Mouse (Mus musculus): Measurements from ENCODE around the gene Ccnyl1. TPM values are rescaled to one million over a fixed set of nuclear protein-coding genes. Genes with fewer than 3 reads are reported as not detected.

Ccnyl1 gene
- 34.4 and 38.5 TPM in 2 replicates for polyA plus RNA-seq (2012; rRNA removed)

GRCm38 (mm10) chr1:64690213-64691013 lies at the start of gene Ccnyl1:
TSS of gene Ccnyl1 (plus strand) at chr1:64690455.

GRCm38 (mm10) chr1:64737502-64738179 lies 47.4 kb downstream of the Ccnyl1 start, which contains the start of gene Fzd5:
TSS of gene Fzd5 (minus strand) at chr1:64737751.

Other genes with a start within 250 kb of the Ccnyl1 start
- gene Creb1, start 157.8 kb upstream of the Ccnyl1 start, polyA plus RNA-seq (2012; rRNA removed): 19.0 and 19.2 TPM in 2 replicates
- gene Mettl21a, start 73.2 kb upstream of the Ccnyl1 start, polyA plus RNA-seq (2012; rRNA removed): 13.3 and 16.7 TPM in 2 replicates
- 1.0 and 1.1 TPM in 2 replicates for gene Fzd5, start 47.3 kb downstream of the Ccnyl1 start, polyA plus RNA-seq (2012; rRNA removed)

Measured in central nervous system, embryonic 18 days (tissue).